Mouse (Mus musculus) fibroblast of lung, adult 2 months (primary cell): ENCODE data around the gene Camk2d.

Source experiments
- DNase-seq: peaks from one replicate; pipeline ENCODE4 v3.0.0-alpha.2; 2011; ENCODE audit warnings: low read depth

Camk2d gene

GRCm38 (mm10) chr3:126596086-126596485 is at the start of gene Camk2d:
TSS of gene Camk2d (plus strand) at chr3:126596302.
- peak; percentile 93 for DNase-seq

- DNase-seq, result no peak
Measured at GRCm38 (mm10) chr3:126547941-126548340, 48.2 kb upstream of the Camk2d start.

- DNase-seq, result no peak
Measured at GRCm38 (mm10) chr3:126563646-126564045, 32.5 kb upstream of the Camk2d start.

- DNase-seq, result peak; percentile 53
Measured at GRCm38 (mm10) chr3:126570628-126571027, 25.5 kb upstream of the Camk2d start.

- no peak for DNase-seq
Measured at GRCm38 (mm10) chr3:126572915-126573314, 23.2 kb upstream of the Camk2d start.

GRCm38 (mm10) chr3:126575927-126576326 is 20.2 kb upstream of the Camk2d start:
- DNase-seq, result no peak

GRCm38 (mm10) chr3:126586134-126586533 is 10.0 kb upstream of the Camk2d start:
- DNase-seq, result no peak

- no peak for DNase-seq
Measured at GRCm38 (mm10) chr3:126587477-126587876, 8.6 kb upstream of the Camk2d start.

GRCm38 (mm10) chr3:126589556-126589955 is 6.5 kb upstream of the Camk2d start:
- DNase-seq, result no peak

GRCm38 (mm10) chr3:126595456-126595855 is 646 bp upstream of the Camk2d start:
- no peak for DNase-seq

GRCm38 (mm10) chr3:126596491-126597160 is 524 bp downstream of the Camk2d start:
- no peak for DNase-seq

- no peak for DNase-seq
Measured at GRCm38 (mm10) chr3:126597161-126597595, 1.1 kb downstream of the Camk2d start.

- DNase-seq, result no peak
Measured at GRCm38 (mm10) chr3:126597596-126598328, 1.7 kb downstream of the Camk2d start.

GRCm38 (mm10) chr3:126598329-126598676 is 2.2 kb downstream of the Camk2d start:
- DNase-seq, result no peak

GRCm38 (mm10) chr3:126598881-126599280 is 2.8 kb downstream of the Camk2d start:
- DNase-seq, result no peak

- no peak for DNase-seq
Measured at GRCm38 (mm10) chr3:126599335-126599734, 3.2 kb downstream of the Camk2d start.

GRCm38 (mm10) chr3:126599936-126600335 is 3.8 kb downstream of the Camk2d start:
- DNase-seq, result no peak

GRCm38 (mm10) chr3:126602772-126603171 is 6.7 kb downstream of the Camk2d start:
- DNase-seq, result no peak

- DNase-seq, result no peak
Measured at GRCm38 (mm10) chr3:126604656-126605434, 8.7 kb downstream of the Camk2d start.

GRCm38 (mm10) chr3:126609310-126609709 is 13.2 kb downstream of the Camk2d start:
- DNase-seq, result no peak

GRCm38 (mm10) chr3:126609795-126610451 is 13.8 kb downstream of the Camk2d start:
- DNase-seq, result no peak

- DNase-seq, result no peak
Measured at GRCm38 (mm10) chr3:126611624-126612023, 15.5 kb downstream of the Camk2d start.
